Mouse (Mus musculus): ENCODE measurements around the gene Usp22.

DNA sequence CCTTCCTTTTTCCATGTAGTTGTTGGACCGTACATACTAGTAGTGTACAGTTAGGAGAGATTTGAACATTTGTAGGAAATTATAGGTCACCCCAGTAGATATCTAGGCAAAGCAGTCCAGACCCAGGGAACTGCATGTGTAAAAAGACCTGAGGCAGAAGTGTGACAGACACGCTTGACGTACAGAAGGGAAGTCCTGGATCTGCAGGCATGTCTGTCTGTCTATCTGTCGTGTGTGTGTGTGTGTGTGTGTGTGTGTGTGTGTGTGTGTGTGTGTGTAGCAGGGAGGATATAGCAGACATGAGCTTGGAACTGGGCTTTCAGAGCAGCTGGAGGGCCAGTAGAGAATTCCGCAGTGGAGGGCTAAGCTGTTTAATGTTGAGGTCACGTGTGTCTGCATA, 65.1 kb downstream of the Usp22 start:
- TF ChIP-seq CTCF (IDR thresholded peaks at IDR 0.05; ENCODE audit: borderline replicate concordance, control insufficient read depth, extremely low read depth, insufficient read depth, low read length, poor library complexity) (no peak), POLR2A (IDR thresholded peaks at IDR 0.05; ENCODE audit: control insufficient read depth, extremely low read depth, insufficient read depth, low read length, poor library complexity) (no peak)

Data from thymus, adult 2 months (tissue).